Mouse (Mus musculus) midbrain, embryonic 10.5 days (tissue): ENCODE results near the gene Stard8. TPM values are rescaled to one million over a fixed set of nuclear protein-coding genes. Genes with fewer than 3 reads are reported as not detected.
"Not testable (repeated sequence)": the region's sequence is repeated elsewhere in the genome, so short reads cannot be mapped to it uniquely, and the experiment has no call there.

Experiments used
- DNase-seq: peaks from one replicate; pipeline ENCODE4 v3.0.0-alpha.2; 2017; ENCODE audit warnings: low spot score
- H3K27ac ChIP-seq: fragments of 300-500 bp; sonication (generic); replicated peaks from 2 replicates; pipeline ENCODE4 v1.5.1; 2016; ENCODE audit warnings: mild to moderate bottlenecking
- H3K27me3 ChIP-seq: fragments of 300-500 bp; sonication (generic); 2 replicates; pipeline ENCODE4 v1.6.1; 2016; ENCODE audit warnings: low read depth, mild to moderate bottlenecking; ENCODE audit not compliant: poor library complexity, severe bottlenecking
- H3K36me3 ChIP-seq: fragments of 300-500 bp; sonication (generic); 2 replicates; pipeline ENCODE4 v1.6.1; 2016; ENCODE audit warnings: mild to moderate bottlenecking, moderate library complexity
- H3K4me1 ChIP-seq: fragments of 300-500 bp; sonication (generic); 2 replicates; pipeline ENCODE4 v1.6.1; 2016
- H3K4me3 ChIP-seq: fragments of 300-500 bp; sonication (generic); 2 replicates; pipeline ENCODE4 v1.5.1; 2016; ENCODE audit warnings: mild to moderate bottlenecking, moderate library complexity
- H3K9me3 ChIP-seq: fragments of 300-500 bp; sonication (generic); replicated peaks from 2 replicates; pipeline ENCODE4 v1.6.1; 2016; ENCODE audit warnings: mild to moderate bottlenecking
- WGBS: fragments of 180-500 bp; shearing (Covaris S2); methylation state at CpG from one replicate; pipeline ENCODE4 v1.1.7; 2016; 5-methylcytosine and 5-hydroxymethylcytosine counted together
- polyA plus RNA-seq: library from polyadenylated mRNA; unstranded; fragments of >200 nt; fragmentation: Nextera tagmentation; extraction: Ambion mirVana; gene quantifications from 2 replicates; pipeline ENCODE4 v1.2.1, GENCODE M21; 2016

Stard8 gene
- polyA plus RNA-seq: 14.8 and 16.4 TPM in 2 replicates

DNA sequence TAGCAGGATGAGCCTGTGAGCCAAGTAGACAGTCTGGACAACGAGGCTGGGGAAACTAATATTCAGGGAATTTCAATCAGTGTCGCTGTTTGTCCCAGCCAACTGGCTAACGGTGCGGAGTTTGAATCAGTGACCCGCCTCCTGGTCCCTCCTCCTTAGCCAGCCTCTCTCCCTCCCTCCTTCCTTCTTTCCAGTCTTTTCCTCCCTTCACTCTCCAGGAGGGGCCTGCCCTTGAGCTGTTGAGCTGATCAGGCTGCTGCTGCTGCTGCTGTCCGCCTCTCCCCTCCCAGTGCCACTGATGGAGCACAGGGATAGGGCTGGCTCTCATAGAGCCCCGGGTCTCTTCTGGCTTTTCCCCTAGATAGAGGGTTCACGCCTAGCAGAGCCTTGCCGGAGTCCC is at the start of gene Stard8:
Gene Stard8 (plus strand): TSS at position 203 of the 400 bp plus-strand sequence.
- Histone ChIP-seq H3K36me3 (no peaks in the 10 kb centered on the region), H3K27ac (no peak within 1 kb of the TSS), H3K4me3 (no peak within 1 kb of the TSS), H3K9me3 (no peaks in the 10 kb centered on the region), H3K4me1 (no peaks in the 10 kb centered on the region), H3K27me3 (peaks cover 89% of the 10 kb centered on the region)
- DNase-seq: no peak
- 50% methylated on average over 9 of the region's 9 CpGs for WGBS

DNA sequence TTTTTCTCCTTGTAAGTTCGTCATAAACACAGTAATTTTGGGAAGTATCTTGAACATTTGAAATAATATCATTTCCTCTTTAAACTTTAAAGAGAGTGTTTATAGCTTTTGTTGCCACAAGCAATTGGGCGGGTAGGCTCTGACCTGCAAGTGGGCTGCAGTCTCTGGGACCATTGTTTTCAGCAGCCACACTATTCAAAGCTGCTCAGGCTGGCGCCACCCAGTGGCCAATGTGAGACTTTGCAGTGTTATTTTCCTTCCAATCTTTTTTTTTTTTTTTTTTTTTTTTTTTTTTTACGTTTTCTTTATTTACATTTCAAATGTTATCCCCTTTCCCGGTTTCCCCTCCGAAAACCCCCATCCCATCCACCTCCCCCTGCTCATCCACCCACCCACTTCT is 49.1 kb upstream of the Stard8 start:
- H3K4me1 ChIP-seq: no peaks in the 10 kb centered on the region
- no peak overlapping the region for H3K27ac ChIP-seq
- no peak overlapping the region for H3K4me3 ChIP-seq
- H3K27me3 ChIP-seq: peaks cover 25% of the 10 kb centered on the region
- no peaks in the 10 kb centered on the region for H3K36me3 ChIP-seq
- 25% methylated on average over 6 of the region's 6 CpGs for WGBS
- no peaks in the 10 kb centered on the region for H3K9me3 ChIP-seq
- DNase-seq: peak; percentile 45

DNA sequence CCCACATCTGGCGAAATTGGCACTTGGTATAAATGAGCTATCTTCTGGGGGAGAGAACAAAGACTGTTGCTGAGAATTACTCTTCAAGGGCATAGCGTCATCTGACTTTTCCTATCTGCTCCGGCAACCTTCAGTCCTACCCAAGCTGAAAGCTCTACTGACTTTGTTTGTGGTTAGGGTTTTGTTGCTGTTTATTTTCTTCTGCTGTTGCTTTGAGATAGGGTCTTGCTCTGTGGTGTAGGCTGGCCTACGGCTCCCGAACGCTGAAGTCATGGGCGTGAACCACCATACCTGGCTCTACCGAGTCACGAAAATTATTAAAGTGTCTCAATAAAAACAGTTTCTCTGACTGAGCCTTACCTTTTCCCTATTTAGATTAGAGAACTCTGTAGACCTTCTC is 44.8 kb upstream of the Stard8 start:
- Histone ChIP-seq H3K27me3 (peaks cover 47% of the 10 kb centered on the region), H3K27ac (no peak overlapping the region), H3K4me3 (no peak overlapping the region), H3K36me3 (no peaks in the 10 kb centered on the region), H3K9me3 (no peaks in the 10 kb centered on the region), H3K4me1 (no peaks in the 10 kb centered on the region)
- 87% methylated on average over 9 of the region's 9 CpGs for WGBS
- no peak for DNase-seq

DNA sequence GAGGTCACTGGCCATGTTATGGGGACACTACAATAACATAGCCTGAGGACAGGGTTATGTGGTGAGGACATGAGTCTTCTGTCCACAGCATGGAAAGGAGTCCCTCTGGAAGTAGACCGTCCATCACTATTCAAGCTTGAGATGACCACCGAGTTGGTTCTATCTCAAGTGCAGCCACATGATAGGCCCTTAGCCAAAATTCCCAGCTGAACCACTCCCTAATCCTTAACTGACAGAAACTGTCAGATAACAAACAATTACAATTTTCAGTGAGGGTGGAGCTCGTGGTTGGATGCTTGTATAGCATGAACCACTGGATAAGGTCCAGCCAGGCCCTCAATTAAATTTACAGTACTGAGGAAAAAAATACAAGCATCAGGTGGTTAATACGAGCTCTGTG is 44.0 kb upstream of the Stard8 start:
- Histone ChIP-seq H3K4me1 (no peaks in the 10 kb centered on the region), H3K9me3 (no peaks in the 10 kb centered on the region), H3K27ac (no peak overlapping the region), H3K27me3 (peaks cover 47% of the 10 kb centered on the region), H3K36me3 (no peaks in the 10 kb centered on the region), H3K4me3 (no peak overlapping the region)
- DNase-seq: no peak
- WGBS: 81% methylated on average over 4 of the region's 4 CpGs

DNA sequence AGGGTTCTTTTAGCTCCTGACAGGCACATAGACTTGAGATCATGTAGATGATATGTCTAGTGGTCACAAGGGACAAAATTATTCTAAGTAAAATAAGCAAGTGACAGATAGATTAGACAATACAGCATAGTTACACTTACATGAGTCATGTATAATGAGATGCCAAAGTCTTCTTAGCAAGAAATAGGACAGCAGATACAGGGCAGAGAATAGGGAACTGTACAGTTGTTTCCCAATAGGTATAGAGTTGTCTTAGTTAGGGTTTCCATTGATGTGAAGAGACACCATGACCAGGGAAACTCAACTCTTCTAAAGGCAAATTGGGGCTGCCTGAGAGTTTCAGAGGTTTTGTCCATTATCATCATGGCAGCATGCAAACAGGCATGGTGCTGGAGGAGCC is 39.3 kb upstream of the Stard8 start:
- Histone ChIP-seq H3K27ac (no peak overlapping the region), H3K36me3 (no peaks in the 10 kb centered on the region), H3K4me1 (no peaks in the 10 kb centered on the region), H3K27me3 (peaks cover 49% of the 10 kb centered on the region), H3K9me3 (no peaks in the 10 kb centered on the region), H3K4me3 (no peak overlapping the region)
- no peak for DNase-seq

DNA sequence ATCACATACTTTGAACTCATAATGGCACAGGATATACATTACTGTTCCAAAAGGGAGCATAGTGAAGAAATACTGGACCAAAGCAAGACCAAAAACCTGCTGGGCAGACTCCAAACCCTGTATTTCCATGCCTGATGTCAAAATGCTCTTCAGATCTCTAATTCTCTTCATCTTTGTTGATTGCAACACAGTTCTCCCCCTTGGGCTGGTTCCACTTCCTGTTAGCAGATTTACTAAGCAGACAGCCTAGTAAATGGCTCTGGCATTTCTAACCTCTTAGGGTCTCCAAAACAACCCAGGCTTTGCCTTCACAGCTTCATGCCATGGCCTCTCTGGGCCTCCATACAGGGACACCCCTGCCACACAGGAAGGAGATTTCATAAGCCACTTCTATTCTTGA is 38.5 kb upstream of the Stard8 start:
- no peaks in the 10 kb centered on the region for H3K4me1 ChIP-seq
- DNase-seq: no peak
- H3K4me3 ChIP-seq: no peak overlapping the region
- H3K27ac ChIP-seq: no peak overlapping the region
- H3K36me3 ChIP-seq: no peaks in the 10 kb centered on the region
- peaks cover 42% of the 10 kb centered on the region for H3K27me3 ChIP-seq
- H3K9me3 ChIP-seq: no peaks in the 10 kb centered on the region

DNA sequence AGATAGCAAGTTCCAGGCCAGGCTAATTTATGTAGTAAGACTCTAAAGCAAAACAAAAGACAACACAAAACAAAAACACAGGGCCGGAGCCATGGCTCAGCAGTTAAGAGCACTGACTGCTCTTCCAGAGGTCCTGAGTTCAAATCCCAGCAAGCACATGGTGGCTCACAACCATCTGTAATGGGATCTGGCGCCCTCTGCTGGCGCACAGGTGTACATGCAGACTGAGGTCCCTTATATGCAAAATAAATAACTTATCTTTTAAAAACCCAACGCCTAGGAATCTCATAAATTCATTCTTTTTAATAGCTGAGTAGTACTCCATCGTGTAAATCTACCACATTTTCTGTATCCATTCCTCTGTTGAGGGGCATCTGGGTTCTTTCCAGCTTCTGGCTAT is 16.4 kb upstream of the Stard8 start:
- DNase-seq: not testable (repeated sequence)

DNA sequence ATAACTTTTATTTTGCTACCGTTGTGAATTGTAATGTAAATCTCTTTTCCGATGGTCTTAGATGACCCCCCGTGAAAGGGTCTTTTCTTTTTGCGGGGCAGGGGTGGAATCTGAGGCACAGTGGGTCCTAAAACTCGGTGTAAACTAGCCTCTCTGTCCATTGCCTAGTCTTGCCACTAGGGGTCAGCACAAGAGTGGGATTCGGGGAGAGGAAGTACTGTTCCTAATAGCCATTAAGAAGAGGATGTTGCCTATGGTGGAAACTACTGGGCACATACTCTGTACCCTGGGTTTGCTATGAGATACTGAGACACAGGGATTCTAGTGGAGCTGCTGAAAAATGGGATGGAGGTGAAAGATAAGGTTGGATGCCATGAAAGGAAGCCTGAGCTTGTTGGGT is 13.5 kb upstream of the Stard8 start:
- Histone ChIP-seq H3K4me3 (no peak overlapping the region), H3K4me1 (no peaks in the 10 kb centered on the region), H3K27me3 (peaks cover 50% of the 10 kb centered on the region), H3K9me3 (no peaks in the 10 kb centered on the region), H3K27ac (no peak overlapping the region), H3K36me3 (no peaks in the 10 kb centered on the region)
- DNase-seq: peak; percentile 47
- WGBS: 45% methylated on average over 6 of the region's 6 CpGs

More for the DNA sequence above, 16.4 kb upstream of the Stard8 start:
- H3K4me3 ChIP-seq, H3K27ac ChIP-seq, H3K9me3 ChIP-seq, H3K36me3 ChIP-seq, H3K4me1 ChIP-seq: not testable (repeated sequence)
- H3K27me3 ChIP-seq: peaks cover 44% of the 10 kb centered on the region
- 45% methylated on average over 5 of the region's 5 CpGs for WGBS

DNA sequence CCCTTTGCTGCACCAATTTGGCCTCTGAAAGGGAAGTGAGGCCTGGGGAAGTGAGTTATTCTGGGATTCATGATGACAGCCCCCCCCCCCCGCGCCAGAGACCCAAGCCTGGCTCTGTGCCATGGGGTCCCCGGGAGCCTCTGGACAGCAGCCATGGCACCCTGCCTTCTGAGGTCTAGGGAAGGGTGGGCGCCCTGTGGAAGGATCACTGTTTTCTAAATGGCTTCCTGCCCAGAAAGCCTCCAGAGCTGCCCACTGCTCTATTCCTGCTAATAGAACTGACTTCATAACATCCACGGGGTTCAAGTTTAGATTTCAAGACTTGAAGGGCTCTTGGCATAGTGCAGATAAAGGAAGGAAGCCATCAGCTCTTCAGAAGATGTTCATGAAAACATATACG is 983 bp upstream of the Stard8 start:
- no peak overlapping the region for H3K27ac ChIP-seq
- no peak overlapping the region for H3K4me3 ChIP-seq
- no peaks in the 10 kb centered on the region for H3K9me3 ChIP-seq
- no peaks in the 10 kb centered on the region for H3K4me1 ChIP-seq
- no peaks in the 10 kb centered on the region for H3K36me3 ChIP-seq
- no peak for DNase-seq
- 77% methylated on average over 6 of the region's 6 CpGs for WGBS
- peaks cover 89% of the 10 kb centered on the region for H3K27me3 ChIP-seq

DNA sequence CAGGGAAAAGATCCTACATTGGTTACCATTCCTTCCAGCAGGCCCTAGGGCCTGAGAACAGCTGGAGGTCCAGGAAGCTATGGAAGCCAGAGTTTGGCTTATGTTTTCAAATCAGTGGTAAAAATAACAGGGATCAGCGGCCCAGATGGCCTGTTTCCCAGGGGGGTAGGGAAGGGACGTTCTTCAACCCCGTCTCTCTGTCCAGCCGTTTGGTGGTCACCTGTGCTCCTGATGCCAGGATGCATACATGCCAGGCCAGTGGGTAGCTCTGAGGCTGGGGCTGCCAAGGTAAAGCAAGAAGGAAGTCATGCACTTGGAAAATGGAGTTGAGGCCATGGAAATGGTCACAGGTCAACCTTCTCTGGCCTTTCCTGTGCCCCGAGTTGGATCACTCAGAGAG is 7.5 kb downstream of the Stard8 start:
- WGBS: 85% methylated on average over 5 of the region's 5 CpGs
- no peak for DNase-seq
- Histone ChIP-seq H3K36me3 (no peaks in the 10 kb centered on the region), H3K27ac (no peak overlapping the region), H3K4me3 (no peak overlapping the region), H3K4me1 (no peaks in the 10 kb centered on the region), H3K9me3 (no peaks in the 10 kb centered on the region), H3K27me3 (peaks cover 94% of the 10 kb centered on the region)

DNA sequence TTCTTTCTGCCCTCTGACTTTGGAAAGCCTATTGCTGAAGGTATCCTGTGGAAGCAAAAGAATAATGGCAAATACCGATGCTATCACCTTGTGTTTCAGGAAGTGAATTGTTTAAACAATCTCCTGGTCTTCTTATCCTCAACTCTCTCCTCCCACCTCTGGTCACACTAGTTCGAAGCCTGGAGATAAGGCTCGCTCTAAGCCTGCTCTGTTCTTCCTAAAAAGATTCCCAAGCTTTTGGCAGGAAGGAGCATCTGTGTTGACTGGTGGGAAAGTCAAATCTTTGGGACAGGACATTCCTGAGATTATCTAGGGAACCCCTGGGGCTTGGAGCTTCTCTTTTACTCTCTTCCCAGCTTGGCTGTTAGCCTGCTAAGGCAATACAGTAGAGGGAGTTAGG is 8.2 kb downstream of the Stard8 start:
- H3K9me3 ChIP-seq: no peaks in the 10 kb centered on the region
- no peak overlapping the region for H3K4me3 ChIP-seq
- DNase-seq: no peak
- H3K36me3 ChIP-seq: no peaks in the 10 kb centered on the region
- H3K27me3 ChIP-seq: peaks cover 95% of the 10 kb centered on the region
- WGBS: 82% methylated on average over 3 of the region's 3 CpGs
- H3K27ac ChIP-seq: no peak overlapping the region
- no peaks in the 10 kb centered on the region for H3K4me1 ChIP-seq

DNA sequence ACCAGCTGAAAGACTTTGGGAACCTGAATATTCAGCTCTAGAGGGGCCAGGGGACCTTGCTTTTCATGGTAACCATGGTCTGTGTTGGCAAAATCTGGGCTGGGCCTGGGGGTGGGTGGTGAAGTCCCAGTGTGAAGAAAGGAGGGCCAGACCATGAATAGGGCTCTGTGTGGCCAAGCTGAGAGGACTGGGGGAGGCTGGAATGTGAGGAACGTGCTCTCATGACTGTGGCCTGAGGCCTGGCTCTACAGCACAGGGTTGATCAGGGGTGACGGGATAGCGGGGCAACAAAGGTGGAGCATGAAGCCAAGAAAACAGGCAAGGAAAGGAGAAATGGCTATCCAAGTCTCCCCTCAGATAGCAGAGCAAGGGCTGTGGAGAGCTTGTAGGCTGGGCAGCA is 9.4 kb downstream of the Stard8 start:
- peaks cover 98% of the 10 kb centered on the region for H3K27me3 ChIP-seq
- no peak for DNase-seq
- no peaks in the 10 kb centered on the region for H3K9me3 ChIP-seq
- H3K36me3 ChIP-seq: no peaks in the 10 kb centered on the region
- WGBS: 91% methylated on average over 3 of the region's 3 CpGs
- no peaks in the 10 kb centered on the region for H3K4me1 ChIP-seq
- no peak overlapping the region for H3K27ac ChIP-seq
- H3K4me3 ChIP-seq: no peak overlapping the region

DNA sequence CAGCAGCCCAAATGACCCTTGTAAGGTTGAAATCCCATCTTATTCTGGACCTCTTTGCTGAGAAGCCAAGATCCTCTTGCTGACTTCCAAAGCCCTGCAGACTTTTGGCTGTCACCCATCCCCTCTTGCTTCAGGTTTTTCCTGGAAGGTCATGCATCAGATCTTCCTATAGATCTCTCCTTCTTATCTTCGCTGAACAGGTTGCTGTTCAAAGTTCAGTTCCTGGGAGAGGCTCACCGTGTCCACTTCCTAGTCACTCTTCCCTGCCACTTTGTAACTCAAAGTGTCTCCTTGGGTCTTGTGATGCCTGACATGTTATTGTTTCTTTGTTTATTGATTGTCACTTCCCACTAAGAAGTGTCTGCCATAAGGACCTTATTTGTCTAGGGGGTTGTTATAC is 12.7 kb downstream of the Stard8 start:
- H3K4me1 ChIP-seq: peaks cover 12% of the 10 kb centered on the region
- no peaks in the 10 kb centered on the region for H3K36me3 ChIP-seq
- WGBS: 88% methylated on average over 2 of the region's 2 CpGs
- no peaks in the 10 kb centered on the region for H3K9me3 ChIP-seq
- H3K27me3 ChIP-seq: peaks cover 100% of the 10 kb centered on the region
- DNase-seq: no peak
- H3K4me3 ChIP-seq: no peak overlapping the region
- no peak overlapping the region for H3K27ac ChIP-seq

DNA sequence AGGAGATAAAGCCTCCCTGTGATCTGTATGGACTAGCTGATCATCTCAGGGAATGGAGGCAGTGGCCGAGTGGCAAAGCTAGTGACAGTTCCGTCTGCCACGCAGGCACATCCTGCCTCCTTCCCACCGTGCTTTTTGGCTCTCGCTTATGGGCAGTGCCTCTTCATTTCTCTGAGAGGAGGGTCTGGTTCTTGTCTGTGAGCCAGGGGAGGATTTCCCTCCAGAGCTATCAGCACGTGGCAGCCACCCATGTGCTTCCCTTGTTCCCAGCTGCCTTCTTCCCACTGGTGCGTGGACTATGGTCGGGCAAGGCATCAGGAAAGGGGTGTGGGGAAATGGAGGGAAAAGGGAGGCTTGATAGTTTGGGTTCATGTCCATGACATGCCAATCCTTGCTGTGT is 13.9 kb downstream of the Stard8 start:
- H3K27me3 ChIP-seq: peaks cover 100% of the 10 kb centered on the region
- WGBS: 73% methylated on average over 8 of the region's 8 CpGs
- no peaks in the 10 kb centered on the region for H3K36me3 ChIP-seq
- H3K4me3 ChIP-seq: no peak overlapping the region
- peaks cover 12% of the 10 kb centered on the region for H3K4me1 ChIP-seq
- DNase-seq: no peak
- no peaks in the 10 kb centered on the region for H3K9me3 ChIP-seq
- no peak overlapping the region for H3K27ac ChIP-seq
